Mouse (Mus musculus): Measurements from ENCODE around the gene Pex13.
"Not testable (repeated sequence)": the region's sequence is repeated elsewhere in the genome, so short reads cannot be mapped to it uniquely, and the experiment has no call there.

Pex13 gene

GRCm38 (mm10) chr11:23634573-23634972 lies 31.2 kb downstream of the Pex13 start:
- peak; percentile 4 for DNase-seq

- DNase-seq = no peak
These were observed 31.9 kb downstream of the Pex13 start for GRCm38 (mm10) chr11:23633879-23634215.

GRCm38 (mm10) chr11:23632945-23633878 lies 32.5 kb downstream of the Pex13 start, which contains the start of gene 0610010F05Rik:
TSS of gene 0610010F05Rik (minus strand) at chr11:23633639.
- peak; percentile 96 for DNase-seq

- no peak for DNase-seq
These were observed 35.1 kb downstream of the Pex13 start for GRCm38 (mm10) chr11:23630664-23631063.

- DNase-seq = no peak
These were observed 46.8 kb downstream of the Pex13 start for GRCm38 (mm10) chr11:23618995-23619394.

GRCm38 (mm10) chr11:23614546-23614945 lies 51.2 kb downstream of the Pex13 start:
- no peak for DNase-seq

- DNase-seq = not testable (repeated sequence)
These were observed 58.5 kb downstream of the Pex13 start for GRCm38 (mm10) chr11:23607291-23607690.
